In the genomic region with DNA sequence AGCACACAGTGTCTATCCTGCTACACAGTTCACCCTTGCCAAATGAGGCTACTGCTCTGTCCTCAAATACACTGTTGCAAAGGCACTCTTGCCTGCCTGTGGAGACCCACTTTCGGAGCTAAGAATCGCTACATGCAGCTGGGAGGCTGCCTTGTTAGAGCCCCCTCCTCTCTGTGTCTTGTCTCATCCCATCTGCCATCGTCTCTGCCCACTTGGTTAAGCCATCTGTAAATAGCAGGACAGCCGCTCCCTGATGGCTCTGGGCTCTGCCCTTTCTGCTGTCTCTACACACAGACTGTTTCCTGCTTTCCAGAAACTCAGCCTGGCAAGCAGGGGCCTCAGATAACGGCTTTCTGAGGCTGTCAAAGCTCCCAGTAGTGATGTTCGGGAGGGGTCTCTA, we compare ENCODE assay signal across 30 mouse cellular contexts.
DNase-seq lines count a peak whose midpoint lies in the region; ATAC-seq and TF ChIP-seq lines count a peak whose summit lies in the region.
"Had no signal": no experiment of that assay in that cellular context is flagged by ENCODE, and none has a peak within 500 bp of the region (broad histone marks: within the 10 kb centered on the region; RNA-seq: fewer than 3 reads in every experiment).

No protein-coding gene starts in this region.

- no peaks in the 10 kb centered on the region for H3K36me3 ChIP-seq in forebrain, postnatal 0 days (ENCODE audit: insufficient read depth)
- no peaks in the 10 kb centered on the region for H3K36me3 ChIP-seq in forebrain, embryonic 12.5 days (replicated peaks)
- H3K36me3 ChIP-seq: forebrain, embryonic 15.5 days; hindbrain, embryonic 10.5 days; limb, embryonic 10.5 days; limb, embryonic 15.5 days; liver, embryonic 13.5 days had no signal

- no peak for TF ChIP-seq CTCF in forebrain, postnatal 0 days (IDR thresholded peaks at IDR 0.05; ENCODE audit: low read depth)

- H3K9ac ChIP-seq in forebrain, postnatal 0 days = no peak overlapping the region
- H3K9ac ChIP-seq in forebrain, embryonic 12.5 days = no peak overlapping the region
- H3K9ac ChIP-seq: forebrain, embryonic 15.5 days; limb, embryonic 15.5 days; liver, embryonic 13.5 days had no signal

- ATAC-seq in forebrain, postnatal 0 days = peak; percentile 28
- ATAC-seq in forebrain, embryonic 12.5 days (ENCODE audit: low FRiP score) = no peak
- ATAC-seq: activated CD4-positive, CD25-positive, alpha-beta regulatory T cell, adult 4 months; forebrain, embryonic 15.5 days; intestine, postnatal 0 days; lung, postnatal 0 days had no signal

- no peaks in the 10 kb centered on the region for H3K27me3 ChIP-seq in forebrain, postnatal 0 days (ENCODE audit: insufficient read depth, low read length)
- H3K27me3 ChIP-seq in forebrain, embryonic 12.5 days = peaks cover 38% of the 10 kb centered on the region; the same call in 1 of the 2 replicates
- H3K27me3 ChIP-seq: forebrain, embryonic 15.5 days; liver, embryonic 13.5 days had no signal

- WGBS in forebrain, postnatal 0 days = 57% methylated on average over 6 of the region's 6 CpGs
- 63% methylated on average over 6 of the region's 6 CpGs for whole genome bisulfite sequencing in forebrain, embryonic 12.5 days

- peak; percentile 71 to 73 for DNase-seq in cerebellum, postnatal 10 days
- DNase-seq in cerebellum, postnatal 36 days = no peak
- no peak for DNase-seq in forebrain, postnatal 0 days
- peak; percentile 31 to 50 for DNase-seq in layer of hippocampus, postnatal 14 days (ENCODE audit: low spot score in 2 of 2)
- DNase-seq in layer of hippocampus, adult 11-12 months (ENCODE audit: low spot score) = no peak
- peak; percentile 42 to 69 for DNase-seq in right cerebral cortex, postnatal 10 days (ENCODE audit: low spot score in 2 of 2)
- no peak for DNase-seq in right cerebral cortex, postnatal 36 days (ENCODE audit: low spot score in 2 of 2)
- DNase-seq: adrenal gland, adult 2 months; adrenal gland, postnatal 36 days; cerebellum, adult 18-20 months; embryo, embryonic 11 days; heart, adult 2 months; heart, postnatal 14 days; kidney, adult 9 months; kidney, postnatal 10 days; liver, embryonic 13.5 days; lung, adult 18-20 months; lung, postnatal 4 days; midbrain, embryonic 14.5 days; thymus, postnatal 14 days had no signal

- H3K4me3 ChIP-seq in forebrain, postnatal 0 days (ENCODE audit: low read depth, low read length) = no peak overlapping the region
- no peak overlapping the region for H3K4me3 ChIP-seq in forebrain, embryonic 12.5 days (replicated peaks)
- H3K4me3 ChIP-seq: erythroblast, embryonic 14.5 days; forebrain, embryonic 15.5 days; heart, adult 2 months; hindbrain, embryonic 10.5 days; limb, embryonic 10.5 days; limb, embryonic 15.5 days; liver, embryonic 13.5 days; megakaryocyte, embryonic 14.5 days had no signal

- no peaks in the 10 kb centered on the region for H3K9me3 ChIP-seq in forebrain, postnatal 0 days (ENCODE audit: low read length)
- H3K9me3 ChIP-seq in forebrain, embryonic 12.5 days = no peaks in the 10 kb centered on the region
- H3K9me3 ChIP-seq: forebrain, embryonic 15.5 days; hindbrain, embryonic 10.5 days; limb, embryonic 10.5 days; limb, embryonic 15.5 days; liver, embryonic 13.5 days; megakaryocyte, embryonic 14.5 days had no signal

- no peak overlapping the region for H3K27ac ChIP-seq in forebrain, postnatal 0 days (ENCODE audit: low read depth, low read length)
- H3K27ac ChIP-seq in forebrain, embryonic 12.5 days = no peak overlapping the region
- H3K27ac ChIP-seq: forebrain, embryonic 15.5 days; heart, adult 2 months; hindbrain, embryonic 10.5 days; limb, embryonic 10.5 days; limb, embryonic 15.5 days; liver, embryonic 13.5 days had no signal

- no peak overlapping the region for H3K4me2 ChIP-seq in forebrain, postnatal 0 days (ENCODE audit: low read depth)
- H3K4me2 ChIP-seq in forebrain, embryonic 12.5 days = no peak overlapping the region
- H3K4me2 ChIP-seq: forebrain, embryonic 15.5 days; limb, embryonic 15.5 days; liver, embryonic 13.5 days had no signal

- H3K4me1 ChIP-seq in forebrain, postnatal 0 days (ENCODE audit: insufficient read depth) = no peaks in the 10 kb centered on the region
- peaks cover 15% of the 10 kb centered on the region for H3K4me1 ChIP-seq in forebrain, embryonic 12.5 days
- H3K4me1 ChIP-seq: limb, embryonic 15.5 days; liver, embryonic 13.5 days had no signal

Comparison
In these comparisons a context has a peak if more than half of its experiments do, and no peak if none do; other contexts are left out.
1. DNase-seq: peak in cerebellum, postnatal 10 days (2 of 2), layer of hippocampus, postnatal 14 days (2 of 2) and right cerebral cortex, postnatal 10 days (2 of 2); none in cerebellum, postnatal 36 days (0 of 2), forebrain, postnatal 0 days (single experiment), layer of hippocampus, adult 11-12 months (single experiment) and right cerebral cortex, postnatal 36 days (0 of 2).